Mouse (Mus musculus) heart, postnatal 0 days (tissue): ENCODE measurements around the gene Slx1b.

ENCODE experiments used
- CTCF ChIP-seq: IDR thresholded peaks from 2 replicates; pipeline ENCODE4 v1.5.1; 2016; ENCODE audit warnings: antibody characterized with exemption, control low read depth, low read depth
- EP300 ChIP-seq: IDR thresholded peaks from 2 replicates; pipeline ENCODE4 v1.6.1; 2016; ENCODE audit warnings: antibody characterized with exemption, low read depth

DNA sequence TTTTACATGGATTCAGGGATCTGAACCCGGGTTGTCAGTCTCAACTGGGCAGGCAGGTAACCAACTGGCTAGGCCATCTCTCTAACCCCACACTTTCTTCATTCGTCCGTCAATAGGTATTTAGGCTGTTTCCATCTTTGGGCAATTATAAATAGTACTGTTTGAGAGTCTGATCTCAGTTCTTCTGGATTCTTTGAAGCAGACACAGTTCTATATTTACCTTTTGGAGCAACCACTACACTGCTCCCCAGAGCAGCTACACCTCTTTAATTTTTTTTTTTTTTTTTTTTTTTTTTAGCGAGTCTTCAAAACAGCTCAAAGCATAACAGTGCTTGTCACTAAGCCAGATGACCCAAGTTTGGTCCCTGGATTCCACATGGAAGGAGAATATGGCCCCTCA lies 20.1 kb upstream of the Slx1b start:
- TF ChIP-seq CTCF (no peak), EP300 (no peak)
